Mouse (Mus musculus) olfactory bulb, adult 2 months (tissue): ENCODE results near the gene Cadm3.

Experiments
- CTCF ChIP-seq: fragments of 200-500 bp; IDR thresholded peaks from 2 replicates; pipeline ENCODE4 v1.5.1; 2012; ENCODE audit warnings: low read depth, mild to moderate bottlenecking, low read length, moderate library complexity; ENCODE audit not compliant: insufficient read depth
- POLR2A ChIP-seq: fragments of 200-500 bp; IDR thresholded peaks from 2 replicates; pipeline ENCODE4 v1.6.1; 2012; ENCODE audit warnings: mild to moderate bottlenecking, low read depth, low read length, moderate library complexity; ENCODE audit not compliant: insufficient read depth

DNA sequence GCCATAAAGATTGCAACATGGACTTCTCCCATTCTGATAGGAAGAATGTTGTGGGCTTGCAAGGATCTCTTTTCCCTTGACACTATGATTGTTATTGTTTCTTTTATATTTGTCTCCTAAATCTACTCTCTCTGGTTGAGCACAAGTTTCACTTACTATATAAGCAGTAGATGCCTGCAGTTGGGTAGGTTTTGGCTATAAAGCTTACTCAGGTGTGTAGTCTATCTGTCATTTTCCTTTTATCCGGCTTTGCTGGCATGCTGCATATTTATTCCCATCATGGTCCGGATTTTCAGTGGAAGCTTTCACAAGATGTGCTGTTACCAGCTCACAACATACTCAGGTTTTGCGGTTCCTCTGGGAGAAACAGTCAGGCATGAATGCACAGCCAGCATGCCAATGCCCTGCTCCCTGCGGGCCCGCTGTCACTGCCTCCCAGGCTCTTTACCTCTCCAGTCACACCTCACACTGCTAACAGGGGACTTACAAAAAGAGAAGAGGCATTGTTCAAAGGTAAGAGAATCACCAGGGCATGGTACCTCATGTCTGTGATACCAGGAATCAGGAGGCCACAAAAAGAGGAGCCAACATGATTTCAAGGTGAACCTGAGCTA lies 37.3 kb upstream of the Cadm3 start:
- TF ChIP-seq POLR2A = no peak
- TF ChIP-seq CTCF = no peak
